25 mouse cellular contexts compared by ENCODE assay signal in genomic region chr7:24343701-24344272, GRCm38 (mm10). TPM values are rescaled to one million over a fixed set of nuclear protein-coding genes. Genes with fewer than 3 reads are reported as not detected.
DNase-seq lines count a peak whose midpoint lies in the region; ATAC-seq and TF ChIP-seq lines count a peak whose summit lies in the region.
"Had no signal": no experiment of that assay in that cellular context is flagged by ENCODE, and none has a peak within 500 bp of the region (broad histone marks: within the 10 kb centered on the region; RNA-seq: fewer than 3 reads in every experiment).

No protein-coding gene starts in this region.

- no peaks in the 10 kb centered on the region for H3K27me3 ChIP-seq in hindbrain, embryonic 16.5 days (replicated peaks; ENCODE audit: control insufficient read depth, insufficient read depth, low read length)
- no peaks in the 10 kb centered on the region for H3K27me3 ChIP-seq in hindbrain, embryonic 11.5 days (ENCODE audit: control insufficient read depth, insufficient read depth, low read length)
- no peaks in the 10 kb centered on the region for H3K27me3 ChIP-seq in midbrain, postnatal 0 days (ENCODE audit: insufficient read depth, low read length)
- no peaks in the 10 kb centered on the region for H3K27me3 ChIP-seq in midbrain, embryonic 15.5 days (replicated peaks)
- H3K27me3 ChIP-seq in stomach, embryonic 16.5 days (ENCODE audit: control insufficient read depth, insufficient read depth, low read length), result no peaks in the 10 kb centered on the region
- H3K27me3 ChIP-seq in stomach, postnatal 0 days (ENCODE audit: control insufficient read depth, insufficient read depth, low read length), result no peaks in the 10 kb centered on the region
- H3K27me3 ChIP-seq: embryonic facial prominence, embryonic 12.5 days; forebrain, embryonic 15.5 days; hindbrain, embryonic 15.5 days had no signal

- H3K9me3 ChIP-seq in hindbrain, embryonic 16.5 days (ENCODE audit: control insufficient read depth, low read length), result no peaks in the 10 kb centered on the region
- H3K9me3 ChIP-seq in hindbrain, embryonic 11.5 days (ENCODE audit: control insufficient read depth, low read length), result no peaks in the 10 kb centered on the region
- H3K9me3 ChIP-seq in midbrain, postnatal 0 days (ENCODE audit: low read length), result no peaks in the 10 kb centered on the region
- no peaks in the 10 kb centered on the region for H3K9me3 ChIP-seq in midbrain, embryonic 15.5 days
- H3K9me3 ChIP-seq in stomach, embryonic 16.5 days (replicated peaks; ENCODE audit: control insufficient read depth, low read length), result no peaks in the 10 kb centered on the region
- no peaks in the 10 kb centered on the region for H3K9me3 ChIP-seq in stomach, postnatal 0 days (ENCODE audit: control insufficient read depth, low read length)
- H3K9me3 ChIP-seq: embryonic facial prominence, embryonic 12.5 days; forebrain, embryonic 15.5 days; heart, embryonic 13.5 days; hindbrain, embryonic 15.5 days had no signal

- H3K4me1 ChIP-seq in hindbrain, embryonic 16.5 days (ENCODE audit: control insufficient read depth, insufficient read depth, low read depth, low read length), result no peaks in the 10 kb centered on the region
- no peaks in the 10 kb centered on the region for H3K4me1 ChIP-seq in hindbrain, embryonic 11.5 days (replicated peaks; ENCODE audit: control insufficient read depth, insufficient read depth, low read length)
- no peaks in the 10 kb centered on the region for H3K4me1 ChIP-seq in midbrain, postnatal 0 days (ENCODE audit: insufficient read depth, low read length)
- no peaks in the 10 kb centered on the region for H3K4me1 ChIP-seq in midbrain, embryonic 15.5 days
- H3K4me1 ChIP-seq in stomach, embryonic 16.5 days (ENCODE audit: control insufficient read depth, insufficient read depth, low read length), result no peaks in the 10 kb centered on the region
- no peaks in the 10 kb centered on the region for H3K4me1 ChIP-seq in stomach, postnatal 0 days (replicated peaks; ENCODE audit: control insufficient read depth, insufficient read depth)
- H3K4me1 ChIP-seq: embryonic facial prominence, embryonic 12.5 days; forebrain, embryonic 15.5 days; heart, embryonic 13.5 days; hindbrain, embryonic 15.5 days had no signal

- no peak overlapping the region for H3K4me2 ChIP-seq in hindbrain, embryonic 16.5 days (ENCODE audit: low read length)
- no peak overlapping the region for H3K4me2 ChIP-seq in hindbrain, embryonic 11.5 days (replicated peaks; ENCODE audit: low read depth, low read length)
- no peak overlapping the region for H3K4me2 ChIP-seq in midbrain, postnatal 0 days (ENCODE audit: low read depth, low read length, poor library complexity, severe bottlenecking)
- no peak overlapping the region for H3K4me2 ChIP-seq in midbrain, embryonic 15.5 days
- no peak overlapping the region for H3K4me2 ChIP-seq in stomach, embryonic 16.5 days (ENCODE audit: low read depth, low read length)
- H3K4me2 ChIP-seq in stomach, postnatal 0 days (replicated peaks; ENCODE audit: low read depth), result no peak overlapping the region
- H3K4me2 ChIP-seq: embryonic facial prominence, embryonic 12.5 days; forebrain, embryonic 15.5 days; heart, embryonic 13.5 days; hindbrain, embryonic 15.5 days had no signal

- peak; percentile 63; the same call in 1 of the 2 replicates for ATAC-seq in hindbrain, embryonic 16.5 days
- no peak for ATAC-seq in hindbrain, embryonic 11.5 days (ENCODE audit: low FRiP score)
- no peak for ATAC-seq in midbrain, postnatal 0 days (ENCODE audit: low FRiP score)
- no peak for ATAC-seq in midbrain, embryonic 15.5 days (replicated peaks)
- ATAC-seq in stomach, embryonic 16.5 days (ENCODE audit: insufficient read depth, low FRiP score), result no peak
- ATAC-seq in stomach, postnatal 0 days (ENCODE audit: low FRiP score, low TSS enrichment), result no peak
- ATAC-seq: forebrain, embryonic 15.5 days had no signal

- H3K4me3 ChIP-seq in hindbrain, embryonic 16.5 days (ENCODE audit: low read length), result no peak overlapping the region
- no peak overlapping the region for H3K4me3 ChIP-seq in hindbrain, embryonic 11.5 days (ENCODE audit: low read depth, low read length)
- no peak overlapping the region for H3K4me3 ChIP-seq in midbrain, postnatal 0 days (ENCODE audit: low read depth, low read length)
- no peak overlapping the region for H3K4me3 ChIP-seq in midbrain, embryonic 15.5 days
- H3K4me3 ChIP-seq in stomach, embryonic 16.5 days (replicated peaks; ENCODE audit: low read length), result no peak overlapping the region
- no peak overlapping the region for H3K4me3 ChIP-seq in stomach, postnatal 0 days (ENCODE audit: low read depth, low read length)
- H3K4me3 ChIP-seq: embryonic facial prominence, embryonic 12.5 days; forebrain, embryonic 15.5 days; heart, embryonic 13.5 days; hindbrain, embryonic 15.5 days had no signal

- no peak overlapping the region for H3K27ac ChIP-seq in hindbrain, embryonic 16.5 days (ENCODE audit: low read depth, low read length)
- H3K27ac ChIP-seq in hindbrain, embryonic 11.5 days (ENCODE audit: low read depth, low read length), result no peak overlapping the region
- no peak overlapping the region for H3K27ac ChIP-seq in midbrain, postnatal 0 days (ENCODE audit: low read depth, low read length)
- no peak overlapping the region for H3K27ac ChIP-seq in midbrain, embryonic 15.5 days
- no peak overlapping the region for H3K27ac ChIP-seq in stomach, embryonic 16.5 days (ENCODE audit: low read length)
- H3K27ac ChIP-seq in stomach, postnatal 0 days (replicated peaks), result no peak overlapping the region
- H3K27ac ChIP-seq: embryonic facial prominence, embryonic 12.5 days; forebrain, embryonic 15.5 days; heart, embryonic 13.5 days had no signal

- WGBS in hindbrain, embryonic 16.5 days, result 56% methylated on average over 7 of the region's 7 CpGs
- WGBS in hindbrain, embryonic 11.5 days, result 72% methylated on average over 7 of the region's 7 CpGs
- 58% methylated on average over 7 of the region's 7 CpGs for WGBS in midbrain, postnatal 0 days
- WGBS in midbrain, embryonic 15.5 days, result 66% methylated on average over 7 of the region's 7 CpGs
- 54% methylated on average over 7 of the region's 7 CpGs for WGBS in stomach, embryonic 16.5 days
- 56% methylated on average over 7 of the region's 7 CpGs for WGBS in stomach, postnatal 0 days

- TF ChIP-seq EP300 in stomach, postnatal 0 days (optimal IDR thresholded peaks at IDR 0.05), result no peak

- H3K36me3 ChIP-seq in hindbrain, embryonic 16.5 days (ENCODE audit: control insufficient read depth, insufficient read depth, low read length), result no peaks in the 10 kb centered on the region
- H3K36me3 ChIP-seq in hindbrain, embryonic 11.5 days (ENCODE audit: control insufficient read depth, insufficient read depth, low read length), result no peaks in the 10 kb centered on the region
- H3K36me3 ChIP-seq in midbrain, postnatal 0 days (ENCODE audit: insufficient read depth, low read length), result no peaks in the 10 kb centered on the region
- H3K36me3 ChIP-seq in midbrain, embryonic 15.5 days (replicated peaks), result no peaks in the 10 kb centered on the region
- no peaks in the 10 kb centered on the region for H3K36me3 ChIP-seq in stomach, embryonic 16.5 days (ENCODE audit: control insufficient read depth, insufficient read depth, low read length)
- no peaks in the 10 kb centered on the region for H3K36me3 ChIP-seq in stomach, postnatal 0 days (ENCODE audit: control insufficient read depth, insufficient read depth, low read length)
- H3K36me3 ChIP-seq: embryonic facial prominence, embryonic 12.5 days; forebrain, embryonic 15.5 days; heart, embryonic 13.5 days; hindbrain, embryonic 15.5 days had no signal

- no peak for TF ChIP-seq CTCF in midbrain, postnatal 0 days (IDR thresholded peaks at IDR 0.05)
- no peak for TF ChIP-seq CTCF in stomach, postnatal 0 days (IDR thresholded peaks at IDR 0.05; ENCODE audit: low read depth)

- no peak overlapping the region for H3K9ac ChIP-seq in hindbrain, embryonic 16.5 days (ENCODE audit: low read depth, low read length)
- no peak overlapping the region for H3K9ac ChIP-seq in hindbrain, embryonic 11.5 days (ENCODE audit: low read depth, low read length)
- H3K9ac ChIP-seq in midbrain, postnatal 0 days (replicated peaks; ENCODE audit: low read length, poor library complexity, severe bottlenecking), result no peak overlapping the region
- no peak overlapping the region for H3K9ac ChIP-seq in midbrain, embryonic 15.5 days
- H3K9ac ChIP-seq in stomach, embryonic 16.5 days (ENCODE audit: low read length), result 0 out of 2 replicates have a peak overlapping the region, but pooled peaks have one; percentile 19
- no peak overlapping the region for H3K9ac ChIP-seq in stomach, postnatal 0 days (ENCODE audit: low read length)
- H3K9ac ChIP-seq: embryonic facial prominence, embryonic 12.5 days; forebrain, embryonic 15.5 days; heart, embryonic 13.5 days; hindbrain, embryonic 15.5 days had no signal

- DNase-seq in hindbrain, embryonic 11.5 days (ENCODE audit: low spot score), result no peak
- peak; percentile 15 for DNase-seq in midbrain, postnatal 0 days (ENCODE audit: low spot score)
- DNase-seq in stomach, postnatal 0 days (ENCODE audit: low spot score), result no peak
- DNase-seq in cerebellum, adult 9-10 months, result no peak
- DNase-seq: adrenal gland, adult 2 months; adrenal gland, postnatal 25 days; cerebellum, adult 2 months; cerebellum, postnatal 14 days; gastrocnemius, postnatal 36 days; heart, adult 11 months; heart, postnatal 36 days had no signal

RNA-seq across cellular contexts. Expression of gene Lypd5, which starts 5.2 kb away (rescaled TPM):
- not detected in 2 replicates for polyA plus RNA-seq in hindbrain, embryonic 16.5 days (2015; fragmentation: Nextera tagmentation; extraction: Ambion mirVana)
- polyA plus RNA-seq in hindbrain, embryonic 11.5 days (2014; fragmentation: Nextera tagmentation; extraction: Ambion mirVana), result not detected in 2 replicates
- 0.44 TPM in 1 of 2 replicates, not detected in the other for total RNA-seq in midbrain, postnatal 0 days (2014; rRNA removed)
- not detected in 2 replicates for polyA plus RNA-seq in midbrain, postnatal 0 days (2015; fragmentation: Nextera tagmentation; extraction: Ambion mirVana)
- polyA plus RNA-seq in midbrain, embryonic 15.5 days (2015; fragmentation: Nextera tagmentation; extraction: Ambion mirVana), result not detected in 2 replicates
- 11.6 and 36.4 TPM in 2 replicates for polyA plus RNA-seq in stomach, embryonic 16.5 days (2015; fragmentation: Nextera tagmentation; extraction: Ambion mirVana)
- polyA plus RNA-seq in stomach, postnatal 0 days (2015; fragmentation: Nextera tagmentation; extraction: Ambion mirVana), result 196 and 201 TPM in 2 replicates
- total RNA-seq: adrenal gland, adult 2 months; adrenal gland, postnatal 25 days; common myeloid progenitor, adult 5-6 weeks; ES-E14; gastrocnemius, adult 8-10 months; gastrocnemius, postnatal 36 days; heart, postnatal 36 days had no signal
- polyA plus RNA-seq: adrenal gland, adult 2 months; cerebellum, adult 2 months; embryonic facial prominence, embryonic 12.5 days; forebrain, embryonic 11.5 days; forebrain, embryonic 15.5 days; frontal cortex, adult 2 months; heart, embryonic 13.5 days; heart, postnatal 0 days; hindbrain, embryonic 15.5 days; intestine, embryonic 14.5 days had no signal

RNA-seq across cellular contexts. Expression of gene Tescl, which starts 10.1 kb away (rescaled TPM):
- polyA plus RNA-seq in hindbrain, embryonic 16.5 days (2015; fragmentation: Nextera tagmentation; extraction: Ambion mirVana), result 0.25 and 0.44 TPM in 2 replicates
- polyA plus RNA-seq in hindbrain, embryonic 11.5 days (2014; fragmentation: Nextera tagmentation; extraction: Ambion mirVana), result not detected in 2 replicates
- total RNA-seq in midbrain, postnatal 0 days (2014; rRNA removed), result not detected in 2 replicates
- 0.19 TPM in 1 of 2 replicates, not detected in the other for polyA plus RNA-seq in midbrain, postnatal 0 days (2015; fragmentation: Nextera tagmentation; extraction: Ambion mirVana)
- polyA plus RNA-seq in midbrain, embryonic 15.5 days (2015; fragmentation: Nextera tagmentation; extraction: Ambion mirVana), result 0.48 TPM in 1 of 2 replicates, not detected in the other
- 0.15 TPM in 1 of 2 replicates, not detected in the other for polyA plus RNA-seq in stomach, embryonic 16.5 days (2015; fragmentation: Nextera tagmentation; extraction: Ambion mirVana)
- 0.15 and 0.42 TPM in 2 replicates for polyA plus RNA-seq in stomach, postnatal 0 days (2015; fragmentation: Nextera tagmentation; extraction: Ambion mirVana)
- total RNA-seq: common myeloid progenitor, adult 5-6 weeks; gastrocnemius, adult 8-10 months; gastrocnemius, postnatal 36 days; heart, postnatal 36 days had no signal
- polyA plus RNA-seq: forebrain, embryonic 15.5 days; frontal cortex, adult 2 months; heart, embryonic 13.5 days; intestine, embryonic 14.5 days had no signal

RNA-seq across cellular contexts. Expression of gene Kcnn4, which starts 26.3 kb away (rescaled TPM):
- polyA plus RNA-seq in hindbrain, embryonic 16.5 days (2015; fragmentation: Nextera tagmentation; extraction: Ambion mirVana), result 2.5 and 3.2 TPM in 2 replicates
- polyA plus RNA-seq in hindbrain, embryonic 11.5 days (2014; fragmentation: Nextera tagmentation; extraction: Ambion mirVana), result 2.4 and 3.5 TPM in 2 replicates
- 0.27 and 2.5 TPM in 2 replicates for total RNA-seq in midbrain, postnatal 0 days (2014; rRNA removed)
- polyA plus RNA-seq in midbrain, postnatal 0 days (2015; fragmentation: Nextera tagmentation; extraction: Ambion mirVana), result 0.81 and 1.1 TPM in 2 replicates
- 0.92 and 1.1 TPM in 2 replicates for polyA plus RNA-seq in midbrain, embryonic 15.5 days (2015; fragmentation: Nextera tagmentation; extraction: Ambion mirVana)
- 7.4 and 8.5 TPM in 2 replicates for polyA plus RNA-seq in stomach, embryonic 16.5 days (2015; fragmentation: Nextera tagmentation; extraction: Ambion mirVana)
- 15.5 and 17.0 TPM in 2 replicates for polyA plus RNA-seq in stomach, postnatal 0 days (2015; fragmentation: Nextera tagmentation; extraction: Ambion mirVana)

RNA-seq across cellular contexts. Expression of gene Zfp94, which starts 27.3 kb away (rescaled TPM):
- 19.2 and 19.8 TPM in 2 replicates for polyA plus RNA-seq in hindbrain, embryonic 16.5 days (2015; fragmentation: Nextera tagmentation; extraction: Ambion mirVana)
- polyA plus RNA-seq in hindbrain, embryonic 11.5 days (2014; fragmentation: Nextera tagmentation; extraction: Ambion mirVana), result 12.8 and 15.4 TPM in 2 replicates
- total RNA-seq in midbrain, postnatal 0 days (2014; rRNA removed), result 13.3 and 25.0 TPM in 2 replicates
- polyA plus RNA-seq in midbrain, postnatal 0 days (2015; fragmentation: Nextera tagmentation; extraction: Ambion mirVana), result 17.4 and 22.9 TPM in 2 replicates
- polyA plus RNA-seq in midbrain, embryonic 15.5 days (2015; fragmentation: Nextera tagmentation; extraction: Ambion mirVana), result 23.6 and 24.5 TPM in 2 replicates
- polyA plus RNA-seq in stomach, embryonic 16.5 days (2015; fragmentation: Nextera tagmentation; extraction: Ambion mirVana), result 9.0 and 10.3 TPM in 2 replicates
- polyA plus RNA-seq in stomach, postnatal 0 days (2015; fragmentation: Nextera tagmentation; extraction: Ambion mirVana), result 4.8 and 5.5 TPM in 2 replicates

RNA-seq across cellular contexts. Expression of gene Zfp61, which starts 42.8 kb away (rescaled TPM):
- 41.4 and 42.1 TPM in 2 replicates for polyA plus RNA-seq in hindbrain, embryonic 16.5 days (2015; fragmentation: Nextera tagmentation; extraction: Ambion mirVana)
- 32.1 and 40.0 TPM in 2 replicates for polyA plus RNA-seq in hindbrain, embryonic 11.5 days (2014; fragmentation: Nextera tagmentation; extraction: Ambion mirVana)
- 18.3 and 30.9 TPM in 2 replicates for total RNA-seq in midbrain, postnatal 0 days (2014; rRNA removed)
- 30.3 and 32.4 TPM in 2 replicates for polyA plus RNA-seq in midbrain, postnatal 0 days (2015; fragmentation: Nextera tagmentation; extraction: Ambion mirVana)
- polyA plus RNA-seq in midbrain, embryonic 15.5 days (2015; fragmentation: Nextera tagmentation; extraction: Ambion mirVana), result 47.2 and 48.6 TPM in 2 replicates
- polyA plus RNA-seq in stomach, embryonic 16.5 days (2015; fragmentation: Nextera tagmentation; extraction: Ambion mirVana), result 31.4 and 32.2 TPM in 2 replicates
- polyA plus RNA-seq in stomach, postnatal 0 days (2015; fragmentation: Nextera tagmentation; extraction: Ambion mirVana), result 12.9 and 13.8 TPM in 2 replicates
